Mouse (Mus musculus) brown adipose tissue, adult 24 weeks (tissue): ENCODE data around the gene Cd164l2. TPM values are rescaled to one million over a fixed set of nuclear protein-coding genes. Genes with fewer than 3 reads are reported as not detected.

Source experiments
- H3K27ac ChIP-seq: fragments of 200-500 bp; replicated peaks from 2 replicates; pipeline ENCODE4 v1.5.1; 2012; ENCODE audit warnings: low read depth, mild to moderate bottlenecking, low read length
- H3K4me1 ChIP-seq: fragments of 200-500 bp; 2 replicates; pipeline ENCODE4 v1.6.1; 2012; ENCODE audit warnings: low read length, mixed read lengths; ENCODE audit not compliant: control insufficient read depth, insufficient read depth, insufficient read length
- H3K4me3 ChIP-seq: fragments of 200-500 bp; 2 replicates; pipeline ENCODE4 v1.5.1; 2012; ENCODE audit warnings: low read depth, mild to moderate bottlenecking, low read length, moderate library complexity; ENCODE audit not compliant: insufficient read depth
- polyA plus RNA-seq: library from polyadenylated mRNA; stranded (reverse); fragments of >200 nt; gene quantifications from 2 replicates; pipeline ENCODE4 v1.2.4, GENCODE M21; 2012; ENCODE audit not compliant: missing spikeins, insufficient read depth, insufficient read length

Gene Cd164l2
- polyA plus RNA-seq, 1 experiment: 3.3 TPM

GRCm38 (mm10) chr4:133201006-133201771 is 10.7 kb upstream of the Cd164l2 start:
- Histone ChIP-seq H3K27ac (no peak overlapping the region), H3K4me1 (peaks cover 12% of the 10 kb centered on the region)

GRCm38 (mm10) chr4:133202254-133202653 is 9.7 kb upstream of the Cd164l2 start:
- H3K4me3 ChIP-seq: no peak overlapping the region
- no peak overlapping the region for H3K27ac ChIP-seq
- peaks cover 12% of the 10 kb centered on the region for H3K4me1 ChIP-seq

More at GRCm38 (mm10) chr4:133201006-133201771, 10.7 kb upstream of the Cd164l2 start:
- no peak overlapping the region for H3K4me3 ChIP-seq

- H3K27ac ChIP-seq: no peak overlapping the region
- peaks cover 12% of the 10 kb centered on the region for H3K4me1 ChIP-seq
- H3K4me3 ChIP-seq: no peak overlapping the region
Observed at GRCm38 (mm10) chr4:133203591-133203990, 8.3 kb upstream of the Cd164l2 start.

GRCm38 (mm10) chr4:133204379-133204778 is 7.6 kb upstream of the Cd164l2 start:
- Histone ChIP-seq H3K27ac (no peak overlapping the region), H3K4me3 (no peak overlapping the region), H3K4me1 (peaks cover 8% of the 10 kb centered on the region)

GRCm38 (mm10) chr4:133209366-133209765 is 2.6 kb upstream of the Cd164l2 start:
- Histone ChIP-seq H3K4me3 (no peak overlapping the region), H3K27ac (no peak overlapping the region), H3K4me1 (no peaks in the 10 kb centered on the region; the same call in 1 of the 2 replicates)

GRCm38 (mm10) chr4:133210023-133210787 is 1.7 kb upstream of the Cd164l2 start:
- no peak overlapping the region for H3K4me3 ChIP-seq
- H3K4me1 ChIP-seq: no peaks in the 10 kb centered on the region; the same call in 1 of the 2 replicates
- no peak overlapping the region for H3K27ac ChIP-seq

GRCm38 (mm10) chr4:133210788-133211390 is 1.0 kb upstream of the Cd164l2 start:
- H3K4me1 ChIP-seq: no peaks in the 10 kb centered on the region; the same call in 1 of the 2 replicates
- H3K4me3 ChIP-seq: no peak overlapping the region
- no peak overlapping the region for H3K27ac ChIP-seq

GRCm38 (mm10) chr4:133212562-133213267 is 784 bp downstream of the Cd164l2 start:
- H3K27ac ChIP-seq: no peak overlapping the region

GRCm38 (mm10) chr4:133213268-133213590 is 1.3 kb downstream of the Cd164l2 start:
- no peak overlapping the region for H3K27ac ChIP-seq
- H3K4me3 ChIP-seq: no peak overlapping the region
- no peaks in the 10 kb centered on the region; the same call in 1 of the 2 replicates for H3K4me1 ChIP-seq

More at GRCm38 (mm10) chr4:133212562-133213267, 784 bp downstream of the Cd164l2 start:
- Histone ChIP-seq H3K4me1 (no peaks in the 10 kb centered on the region; the same call in 1 of the 2 replicates), H3K4me3 (peak overlapping the region; percentile 48)

- Histone ChIP-seq H3K4me1 (no peaks in the 10 kb centered on the region; the same call in 1 of the 2 replicates), H3K4me3 (no peak overlapping the region), H3K27ac (no peak overlapping the region)
Observed at GRCm38 (mm10) chr4:133213661-133214060, 1.7 kb downstream of the Cd164l2 start.

- no peaks in the 10 kb centered on the region; the same call in 1 of the 2 replicates for H3K4me1 ChIP-seq
- H3K4me3 ChIP-seq: no peak overlapping the region
- H3K27ac ChIP-seq: no peak overlapping the region
Observed at GRCm38 (mm10) chr4:133217641-133218040, 5.7 kb downstream of the Cd164l2 start.

- Histone ChIP-seq H3K4me1 (no peaks in the 10 kb centered on the region), H3K27ac (no peak overlapping the region), H3K4me3 (no peak overlapping the region)
Observed at GRCm38 (mm10) chr4:133218745-133219144, 6.8 kb downstream of the Cd164l2 start.

- no peaks in the 10 kb centered on the region for H3K4me1 ChIP-seq
- no peak overlapping the region for H3K27ac ChIP-seq
- no peak overlapping the region for H3K4me3 ChIP-seq
Observed at GRCm38 (mm10) chr4:133220656-133221055, 8.7 kb downstream of the Cd164l2 start.

- H3K4me1 ChIP-seq: peaks cover 4% of the 10 kb centered on the region; the same call in 1 of the 2 replicates
- H3K4me3 ChIP-seq: no peak overlapping the region
- H3K27ac ChIP-seq: no peak overlapping the region
Observed at GRCm38 (mm10) chr4:133221701-133222100, 9.8 kb downstream of the Cd164l2 start.

- H3K27ac ChIP-seq: no peak overlapping the region
Observed at GRCm38 (mm10) chr4:133223875-133224274, 11.9 kb downstream of the Cd164l2 start.

More at GRCm38 (mm10) chr4:133223875-133224274, 11.9 kb downstream of the Cd164l2 start:
- no peak overlapping the region for H3K4me3 ChIP-seq
- peaks cover 7% of the 10 kb centered on the region; the same call in 1 of the 2 replicates for H3K4me1 ChIP-seq
